Mouse (Mus musculus): Measurements from ENCODE around the gene Mlec. TPM values are rescaled to one million over a fixed set of nuclear protein-coding genes. Genes with fewer than 3 reads are reported as not detected.

Mlec gene
- polyA plus RNA-seq, 1 experiment = 131 TPM

Other genes with a start within 250 kb of the Mlec start
- gene Oasl1, start 234.9 kb downstream of the Mlec start, polyA plus RNA-seq (2012; rRNA removed) = 59.3 and 95.6 TPM in 2 replicates
- 13.7 and 19.4 TPM in 2 replicates for gene 2210016L21Rik, start 216.0 kb downstream of the Mlec start, polyA plus RNA-seq (2012; rRNA removed)
- 12.3 and 13.6 TPM in 2 replicates for gene Hnf1a, start 187.1 kb downstream of the Mlec start, polyA plus RNA-seq (2012; rRNA removed)
- gene Sppl3, start 147.0 kb downstream of the Mlec start, polyA plus RNA-seq (2012; rRNA removed) = 71.4 and 79.1 TPM in 2 replicates
- gene Gm10401, start 59.9 kb downstream of the Mlec start, polyA plus RNA-seq (2012; rRNA removed) = 0.23 and 0.32 TPM in 2 replicates
- 114 and 119 TPM in 2 replicates for gene Acads, start 38.8 kb downstream of the Mlec start, polyA plus RNA-seq (2012; rRNA removed)
- 33.6 and 35.6 TPM in 2 replicates for gene Unc119b, start 23.2 kb downstream of the Mlec start, polyA plus RNA-seq (2012; rRNA removed)
- gene Cabp1, start 36.2 kb upstream of the Mlec start, polyA plus RNA-seq (2012; rRNA removed) = 1.1 and 1.4 TPM in 2 replicates
- gene Pop5, start 77.7 kb upstream of the Mlec start, polyA plus RNA-seq (2012; rRNA removed) = 68.2 and 68.5 TPM in 2 replicates
- gene Rnf10, start 114.7 kb upstream of the Mlec start, polyA plus RNA-seq (2012; rRNA removed) = 111 and 116 TPM in 2 replicates
- 16.0 and 17.1 TPM in 2 replicates for gene Coq5, start 121.5 kb upstream of the Mlec start, polyA plus RNA-seq (2012; rRNA removed)
- 147 and 222 TPM in 2 replicates for gene Dynll1, start 142.8 kb upstream of the Mlec start, polyA plus RNA-seq (2012; rRNA removed)
- 28.5 and 31.3 TPM in 2 replicates for gene Srsf9, start 169.0 kb upstream of the Mlec start, polyA plus RNA-seq (2012; rRNA removed)
- gene Gatc, start 183.0 kb upstream of the Mlec start, polyA plus RNA-seq (2012; rRNA removed) = 8.3 and 9.4 TPM in 2 replicates
- 22.4 and 22.9 TPM in 2 replicates for gene Triap1, start 183.0 kb upstream of the Mlec start, polyA plus RNA-seq (2012; rRNA removed)
- 3,102 and 3,530 TPM in 2 replicates for gene Cox6a1, start 190.8 kb upstream of the Mlec start, polyA plus RNA-seq (2012; rRNA removed)